In genomic region chr1:157253600-157254490, GRCm38 (mm10) we compare ENCODE assay signal across 11 mouse cellular contexts.
DNase-seq lines count a peak whose midpoint lies in the region; ATAC-seq and TF ChIP-seq lines count a peak whose summit lies in the region.
"Had no signal": no experiment of that assay in that cellular context is flagged by ENCODE, and none has a peak within 500 bp of the region (broad histone marks: within the 10 kb centered on the region; RNA-seq: fewer than 3 reads in every experiment).

No protein-coding gene starts in this region.

- WGBS in liver, embryonic 16.5 days (ENCODE audit: insufficient replicate concordance), result 52% methylated on average over 9 of the region's 9 CpGs
- 73% methylated on average over 9 of the region's 9 CpGs for WGBS in liver, embryonic 12.5 days (ENCODE audit: insufficient replicate concordance)
- 42% methylated on average over 9 of the region's 9 CpGs for WGBS in intestine, embryonic 16.5 days
- WGBS in neural tube, embryonic 15.5 days, result 38% methylated on average over 9 of the region's 9 CpGs

- ATAC-seq in liver, embryonic 16.5 days (ENCODE audit: low read depth), result peak; percentile 30; the same call in 1 of the 2 replicates
- ATAC-seq in liver, embryonic 12.5 days, result no peak
- peak; percentile 93 for ATAC-seq in intestine, embryonic 16.5 days
- no peak for ATAC-seq in neural tube, embryonic 15.5 days (ENCODE audit: low FRiP score)

- H3K4me2 ChIP-seq in liver, embryonic 16.5 days (ENCODE audit: low read depth, low read length), result peak overlapping the region; percentile 2; the same call in 1 of the 2 replicates
- no peak overlapping the region for H3K4me2 ChIP-seq in liver, embryonic 12.5 days
- peak overlapping the region; percentile 1 for H3K4me2 ChIP-seq in intestine, embryonic 16.5 days (ENCODE audit: low read depth, low read length)
- H3K4me2 ChIP-seq in neural tube, embryonic 15.5 days, result peak overlapping the region; percentile 19; the same call in 1 of the 2 replicates
- H3K4me2 ChIP-seq: heart, embryonic 12.5 days; limb, embryonic 12.5 days had no signal

- peak; percentile 57 for DNase-seq in brain, embryonic 14.5 days (ENCODE audit: low read depth)
- no peak for DNase-seq in spleen, postnatal 14 days (ENCODE audit: low spot score in 2 of 2)
- no peak for DNase-seq in thymus, postnatal 10 days (ENCODE audit: low spot score in 2 of 2)
- DNase-seq: adrenal gland, adult 2 months; cerebellum, adult 11-12 months had no signal

- H3K36me3 ChIP-seq in liver, embryonic 16.5 days (ENCODE audit: control insufficient read depth, insufficient read depth), result no peaks in the 10 kb centered on the region
- no peaks in the 10 kb centered on the region for H3K36me3 ChIP-seq in liver, embryonic 12.5 days
- H3K36me3 ChIP-seq in intestine, embryonic 16.5 days (ENCODE audit: control insufficient read depth, insufficient read depth, low read length), result no peaks in the 10 kb centered on the region
- no peaks in the 10 kb centered on the region for H3K36me3 ChIP-seq in neural tube, embryonic 15.5 days
- H3K36me3 ChIP-seq: heart, embryonic 12.5 days; limb, embryonic 12.5 days had no signal

- H3K9ac ChIP-seq in liver, embryonic 16.5 days (ENCODE audit: low read depth, low read length), result no peak overlapping the region
- no peak overlapping the region for H3K9ac ChIP-seq in liver, embryonic 12.5 days
- no peak overlapping the region for H3K9ac ChIP-seq in intestine, embryonic 16.5 days (ENCODE audit: low read depth, low read length)
- H3K9ac ChIP-seq in neural tube, embryonic 15.5 days (replicated peaks), result no peak overlapping the region
- H3K9ac ChIP-seq: heart, embryonic 12.5 days; limb, embryonic 12.5 days had no signal

- no peak for TF ChIP-seq CTCF in brain, embryonic 14.5 days (IDR thresholded peaks at IDR 0.05; ENCODE audit: borderline replicate concordance, extremely low read depth, insufficient read depth, insufficient read length)

- no peaks in the 10 kb centered on the region for H3K9me3 ChIP-seq in liver, embryonic 16.5 days (replicated peaks; ENCODE audit: control insufficient read depth, low read length)
- no peaks in the 10 kb centered on the region for H3K9me3 ChIP-seq in liver, embryonic 12.5 days (replicated peaks)
- H3K9me3 ChIP-seq in intestine, embryonic 16.5 days (ENCODE audit: control insufficient read depth, low read length), result no peaks in the 10 kb centered on the region
- H3K9me3 ChIP-seq in neural tube, embryonic 15.5 days (replicated peaks), result no peaks in the 10 kb centered on the region
- H3K9me3 ChIP-seq: heart, embryonic 12.5 days; limb, embryonic 12.5 days had no signal

- peak overlapping the region; percentile 27; the same call in 1 of the 2 replicates for H3K27ac ChIP-seq in liver, embryonic 16.5 days (ENCODE audit: low read length)
- H3K27ac ChIP-seq in liver, embryonic 12.5 days, result no peak overlapping the region
- peak overlapping the region; percentile 0; the same call in 1 of the 2 replicates for H3K27ac ChIP-seq in intestine, embryonic 16.5 days (ENCODE audit: low read length)
- H3K27ac ChIP-seq in neural tube, embryonic 15.5 days (replicated peaks), result peak overlapping the region; percentile 39
- H3K27ac ChIP-seq: limb, embryonic 12.5 days had no signal

- no peak overlapping the region for H3K4me3 ChIP-seq in liver, embryonic 16.5 days (ENCODE audit: low read depth, low read length)
- H3K4me3 ChIP-seq in liver, embryonic 12.5 days, result no peak overlapping the region
- H3K4me3 ChIP-seq in intestine, embryonic 16.5 days (ENCODE audit: low read length), result no peak overlapping the region
- H3K4me3 ChIP-seq in neural tube, embryonic 15.5 days (replicated peaks), result no peak overlapping the region
- H3K4me3 ChIP-seq: heart, embryonic 12.5 days; limb, embryonic 12.5 days had no signal

- H3K27me3 ChIP-seq in liver, embryonic 16.5 days (ENCODE audit: control insufficient read depth, insufficient read depth, low read depth, low read length), result no peaks in the 10 kb centered on the region
- H3K27me3 ChIP-seq in liver, embryonic 12.5 days (replicated peaks), result no peaks in the 10 kb centered on the region
- H3K27me3 ChIP-seq in intestine, embryonic 16.5 days (replicated peaks; ENCODE audit: control insufficient read depth, insufficient read depth, low read length), result no peaks in the 10 kb centered on the region
- no peaks in the 10 kb centered on the region for H3K27me3 ChIP-seq in neural tube, embryonic 15.5 days (replicated peaks)
- H3K27me3 ChIP-seq: heart, embryonic 12.5 days; limb, embryonic 12.5 days had no signal

- no peaks in the 10 kb centered on the region for H3K4me1 ChIP-seq in liver, embryonic 16.5 days (ENCODE audit: control insufficient read depth, low read depth, low read length)
- no peaks in the 10 kb centered on the region for H3K4me1 ChIP-seq in liver, embryonic 12.5 days
- no peaks in the 10 kb centered on the region for H3K4me1 ChIP-seq in intestine, embryonic 16.5 days (ENCODE audit: control insufficient read depth, insufficient read depth, low read length)
- peaks cover 7% of the 10 kb centered on the region; the same call in 1 of the 2 replicates for H3K4me1 ChIP-seq in neural tube, embryonic 15.5 days
- H3K4me1 ChIP-seq: limb, embryonic 12.5 days had no signal

- TF ChIP-seq POLR2A in brain, embryonic 14.5 days (IDR thresholded peaks at IDR 0.05; ENCODE audit: borderline replicate concordance, extremely low read depth, insufficient read depth, insufficient read length, poor library complexity, severe bottlenecking), result no peak

Comparison
In these comparisons a context has a peak if more than half of its experiments do, and no peak if none do; other contexts are left out.
1. ATAC-seq: peak in liver, embryonic 16.5 days (single experiment) and intestine, embryonic 16.5 days (single experiment); none in liver, embryonic 12.5 days (single experiment) and neural tube, embryonic 15.5 days (single experiment).